Mouse (Mus musculus) heart, adult 2 months (tissue): ENCODE data around the gene Scly. TPM values are rescaled to one million over a fixed set of nuclear protein-coding genes. Genes with fewer than 3 reads are reported as not detected.
A peak's percentile ranks its signal among the peaks of the same experiment; 100 is the strongest.

Source experiments
- DNase-seq, 2 experiments: peaks; one replicate each; pipeline ENCODE4 v3.0.0; 2021
- H3K27ac ChIP-seq: fragments of 200-600 bp; 2 replicates; pipeline ENCODE4 v1.8.1; 2022
- H3K27me3 ChIP-seq: fragments of 200-500 bp; 2 replicates; pipeline ENCODE4 v1.6.1; 2012; ENCODE audit warnings: mild to moderate bottlenecking, low read length, inconsistent platforms, mixed read lengths; ENCODE audit not compliant: control insufficient read depth, insufficient read depth
- H3K36me3 ChIP-seq: fragments of 200-500 bp; 2 replicates; pipeline ENCODE4 v1.6.1; 2012; ENCODE audit warnings: low read length, inconsistent platforms; ENCODE audit not compliant: control insufficient read depth, insufficient read depth
- H3K4me1 ChIP-seq: fragments of 200-500 bp; 2 replicates; pipeline ENCODE4 v1.6.1; 2011; ENCODE audit warnings: low read length; ENCODE audit not compliant: control insufficient read depth, insufficient read depth
- H3K4me3 ChIP-seq: fragments of 200-600 bp; 2 replicates; pipeline ENCODE4 v1.8.1; 2022
- H3K79me2 ChIP-seq: fragments of 200-500 bp; replicated peaks from 2 replicates; pipeline ENCODE4 v1.6.1; 2012; ENCODE audit warnings: mild to moderate bottlenecking, inconsistent platforms, low read length, moderate library complexity, mixed read lengths; ENCODE audit not compliant: control insufficient read depth, insufficient read depth
- H3K9ac ChIP-seq: fragments of 200-500 bp; 2 replicates; pipeline ENCODE4 v1.6.1; 2012; ENCODE audit warnings: low read depth, mild to moderate bottlenecking, control low read depth, inconsistent platforms, low read length, mixed read lengths
- CTCF ChIP-seq: fragments of 200-600 bp; IDR thresholded peaks from 2 replicates; pipeline ENCODE4 v1.8.1; 2022; ENCODE audit warnings: antibody characterized with exemption, mild to moderate bottlenecking, moderate library complexity
- EP300 ChIP-seq: fragments of 200-500 bp; IDR thresholded peaks from 2 replicates; pipeline ENCODE4 v1.6.1; 2011; ENCODE audit warnings: low read depth, low read length, control low read depth; ENCODE audit not compliant: insufficient read depth
- POLR2A ChIP-seq: fragments of 200-500 bp; IDR thresholded peaks from 2 replicates; pipeline ENCODE4 v1.6.1; 2011; ENCODE audit warnings: mild to moderate bottlenecking, low read depth, low read length, control low read depth; ENCODE audit not compliant: insufficient read depth
- WGBS: fragments of 180-500 bp; shearing (Covaris S2); methylation state at CpG from one replicate; pipeline ENCODE4 v1.1.7; 2018; 5-methylcytosine and 5-hydroxymethylcytosine counted together
- intact Hi-C: fragments of 180-260 bp; cut with DNase I; formaldehyde crosslinking; loops from one replicate; pipeline ENCODE4 v1.15.1; 2025
- polyA plus RNA-seq: library from polyadenylated mRNA; depleted of rRNA; stranded (reverse); fragments of >200 nt; gene quantifications from 2 replicates; pipeline ENCODE4 v1.2.3, GENCODE M21; 2012
- total RNA-seq, 2 experiments: library from RNA; stranded (reverse); gene quantifications; 2 replicates each; pipeline ENCODE4 v1.2.3; 2021

Gene Scly
- total and polyA plus RNA-seq, 3 experiments: 14.4 to 19.2 (median 17.0) TPM

- Histone ChIP-seq H3K79me2 (no peaks in the 10 kb centered on the region), H3K4me3 (no peak overlapping the region), H3K4me1 (peaks cover 3% of the 10 kb centered on the region), H3K36me3 (no peaks in the 10 kb centered on the region; the same call in 1 of the 2 replicates), H3K27me3 (no peaks in the 10 kb centered on the region), H3K9ac (no peak overlapping the region), H3K27ac (peak overlapping the region; percentile 1; the same call in 1 of the 2 replicates)
- no peak for DNase-seq
- 88% methylated on average over 3 of the region's 3 CpGs for WGBS
- intact Hi-C loops: no loop called here
- TF ChIP-seq POLR2A: no peak
- TF ChIP-seq EP300: no peak
- no peak for TF ChIP-seq CTCF
Observed at GRCm38 (mm10) chr1:91302021-91302420, 3.9 kb downstream of the Scly start.

GRCm38 (mm10) chr1:91304621-91305020 is 6.5 kb downstream of the Scly start:
- no peaks in the 10 kb centered on the region for H3K27me3 ChIP-seq
- no peak overlapping the region for H3K9ac ChIP-seq
- H3K4me1 ChIP-seq: no peaks in the 10 kb centered on the region
- H3K4me3 ChIP-seq: no peak overlapping the region
- TF ChIP-seq POLR2A (no peak), EP300 (no peak), CTCF (no peak)
- no peaks in the 10 kb centered on the region for H3K79me2 ChIP-seq
- intact Hi-C loops: no loop called here
- H3K27ac ChIP-seq: no peak overlapping the region
- 86% methylated on average over 4 of the region's 4 CpGs for WGBS
- no peaks in the 10 kb centered on the region; the same call in 1 of the 2 replicates for H3K36me3 ChIP-seq
- no peak for DNase-seq

- Histone ChIP-seq H3K4me1 (peaks cover 2% of the 10 kb centered on the region), H3K27ac (no peak overlapping the region), H3K27me3 (no peaks in the 10 kb centered on the region), H3K4me3 (no peak overlapping the region), H3K9ac (no peak overlapping the region), H3K36me3 (no peaks in the 10 kb centered on the region), H3K79me2 (no peaks in the 10 kb centered on the region)
- TF ChIP-seq POLR2A: no peak
- TF ChIP-seq EP300: no peak
- TF ChIP-seq CTCF: no peak
- DNase-seq: no peak
- WGBS: 95% methylated on average over 13 of the region's 13 CpGs
- intact Hi-C loops: no loop called here
Observed at GRCm38 (mm10) chr1:91309366-91310085, 11.4 kb downstream of the Scly start.

- H3K4me3 ChIP-seq: no peak overlapping the region
- intact Hi-C loops: no loop called here
- no peaks in the 10 kb centered on the region for H3K79me2 ChIP-seq
- H3K36me3 ChIP-seq: no peaks in the 10 kb centered on the region
- no peak for TF ChIP-seq CTCF
- no peak overlapping the region for H3K9ac ChIP-seq
- peaks cover 2% of the 10 kb centered on the region for H3K4me1 ChIP-seq
- DNase-seq: no peak
- no peak overlapping the region for H3K27ac ChIP-seq
- 92% methylated on average over 4 of the region's 4 CpGs for WGBS
- H3K27me3 ChIP-seq: no peaks in the 10 kb centered on the region
Observed at GRCm38 (mm10) chr1:91312273-91312672, 14.1 kb downstream of the Scly start.

GRCm38 (mm10) chr1:91313251-91313650 is 15.1 kb downstream of the Scly start:
- 35% methylated on average over 5 of the region's 5 CpGs for WGBS
- Histone ChIP-seq H3K4me3 (no peak overlapping the region), H3K79me2 (no peaks in the 10 kb centered on the region), H3K4me1 (peaks cover 2% of the 10 kb centered on the region), H3K27me3 (no peaks in the 10 kb centered on the region), H3K36me3 (no peaks in the 10 kb centered on the region), H3K9ac (no peak overlapping the region), H3K27ac (no peak overlapping the region)
- TF ChIP-seq POLR2A: no peak
- no peak for TF ChIP-seq EP300
- no peak for TF ChIP-seq CTCF
- intact Hi-C loops: no loop called here
- peak in 1 of 2 experiments; percentile 22 for DNase-seq

- intact Hi-C loops: no loop called here
- H3K4me1 ChIP-seq: peaks cover 2% of the 10 kb centered on the region
Observed at GRCm38 (mm10) chr1:91317656-91318055, 19.5 kb downstream of the Scly start.

More at GRCm38 (mm10) chr1:91317656-91318055, 19.5 kb downstream of the Scly start:
- DNase-seq: no peak
- Histone ChIP-seq H3K4me3 (no peak overlapping the region), H3K27ac (no peak overlapping the region), H3K9ac (no peak overlapping the region), H3K27me3 (no peaks in the 10 kb centered on the region), H3K36me3 (no peaks in the 10 kb centered on the region), H3K79me2 (no peaks in the 10 kb centered on the region)
- 70% methylated on average over 6 of the region's 6 CpGs for whole genome bisulfite sequencing
- TF ChIP-seq CTCF: no peak
- TF ChIP-seq EP300: no peak
- TF ChIP-seq POLR2A: no peak
